ENCODE assay signal across 15 mouse cellular contexts in genomic region chr5:6298571-6298970, GRCm38 (mm10).
DNase-seq lines count a peak whose midpoint lies in the region; TF ChIP-seq lines count a peak whose summit lies in the region.
"Had no signal": no experiment of that assay in that cellular context is flagged by ENCODE, and none has a peak within 500 bp of the region (broad histone marks: within the 10 kb centered on the region; RNA-seq: fewer than 3 reads in every experiment).

No protein-coding gene starts in this region.

- no peaks in the 10 kb centered on the region for H3K36me3 ChIP-seq in ES-E14 (ENCODE audit: control insufficient read depth, insufficient read depth, low read length, poor library complexity, severe bottlenecking)
- H3K36me3 ChIP-seq: embryonic facial prominence, embryonic 10.5 days; embryonic facial prominence, embryonic 12.5 days had no signal

- H3K9me3 ChIP-seq in ES-E14 (ENCODE audit: control insufficient read depth, insufficient read depth, low read depth, low read length) = no peaks in the 10 kb centered on the region
- H3K9me3 ChIP-seq: embryonic facial prominence, embryonic 10.5 days; embryonic facial prominence, embryonic 12.5 days; forebrain, embryonic 13.5 days had no signal

- DNase-seq in ES-E14 (ENCODE audit: low read depth, low spot score) (peak; percentile 7), WW6 (ENCODE audit: low read depth, low spot score) (peak; percentile 4)
- DNase-seq in cerebellum, postnatal 14 days = no peak
- no peak for DNase-seq in cerebellum, adult 18-20 months
- DNase-seq in spleen, postnatal 14 days (ENCODE audit: low spot score in 2 of 2) = no peak
- DNase-seq: adrenal gland, adult 8-10 months; adrenal gland, postnatal 14 days; adrenal gland, postnatal 36 days; cerebellum, adult 11-12 months; cerebellum, adult 8-10 months; cerebellum, adult 9-11 months; cerebellum, postnatal 25 days had no signal

- in situ Hi-C loops in ES-E14 (cut with MboI; ENCODE audit: low sequenced_read_pairs in 2 of 2, unreplicated experiment in 2 of 2) = no loop called here

- no peak overlapping the region for H3K4me3 ChIP-seq in ES-E14 (ENCODE audit: insufficient read depth in 1 of 2, low read depth in 1 of 2, low read length in 2 of 2, poor library complexity in 1 of 2, severe bottlenecking in 1 of 2)
- H3K4me3 ChIP-seq: embryonic facial prominence, embryonic 10.5 days; embryonic facial prominence, embryonic 12.5 days; forebrain, embryonic 13.5 days had no signal

- H3K4me1 ChIP-seq in ES-E14 (ENCODE audit: control insufficient read depth in 2 of 2, insufficient read depth in 2 of 2, low read length in 2 of 2, poor library complexity in 1 of 2) = no peaks in the 10 kb centered on the region
- H3K4me1 ChIP-seq: embryonic facial prominence, embryonic 10.5 days; embryonic facial prominence, embryonic 12.5 days; forebrain, embryonic 13.5 days had no signal

- no peak overlapping the region for H3K27ac ChIP-seq in ES-E14 (ENCODE audit: insufficient read depth, low read depth, low read length, poor library complexity, severe bottlenecking)
- H3K27ac ChIP-seq: embryonic facial prominence, embryonic 10.5 days; embryonic facial prominence, embryonic 12.5 days; forebrain, embryonic 13.5 days had no signal

- no peak overlapping the region for H3K9ac ChIP-seq in ES-E14 (ENCODE audit: insufficient read depth, low read depth, low read length, poor library complexity, severe bottlenecking)
- H3K9ac ChIP-seq: embryonic facial prominence, embryonic 12.5 days; forebrain, embryonic 13.5 days had no signal

TF ChIP-seq in ES-E14, 5 proteins besides CTCF, POLR2A, EP300 and RAD21:
- TF ChIP-seq CHD2 (IDR thresholded peaks at IDR 0.05; ENCODE audit: low read depth, low read length) (no peak), HCFC1 (IDR thresholded peaks at IDR 0.05; ENCODE audit: borderline replicate concordance, insufficient read depth, low read length) (no peak), MAFK (IDR thresholded peaks at IDR 0.05; ENCODE audit: insufficient read depth, low read depth, low read length) (0 out of 2 replicates have a peak, but pooled peaks have one; percentile 7), ZC3H11A (IDR thresholded peaks at IDR 0.05; ENCODE audit: borderline replicate concordance, low read depth, low read length) (no peak), ZNF384 (IDR thresholded peaks at IDR 0.05; ENCODE audit: low read depth, low read length) (no peak)

Comparison
In these comparisons a context has a peak if more than half of its experiments do, and no peak if none do; other contexts are left out.
1. DNase-seq: peak in ES-E14 (single experiment) and WW6 (single experiment); none in cerebellum, postnatal 14 days (0 of 2), cerebellum, adult 18-20 months (0 of 2) and spleen, postnatal 14 days (0 of 2).